Mouse (Mus musculus) adrenal gland, adult 8-10 months (tissue): ENCODE measurements at regions not wholly inside any gene's neighbourhood (a gene's known extent, or its start where the extent isn't known, plus 50 kb on each side); places are given as distances from the start of the nearest gene placed in this dataset.
A peak's percentile ranks its signal among the peaks of the same experiment; 100 is the strongest.

Source experiments
- DNase-seq: peaks from one replicate; pipeline ENCODE4 v3.0.0; 2022

- DNase-seq: no peak
Measured at GRCm38 (mm10) chr2:9691906-9692305, 189.1 kb upstream of the 4930412O13Rik start.

- DNase-seq: no peak
Measured at GRCm38 (mm10) chr2:9693351-9693750, 187.7 kb upstream of the 4930412O13Rik start.

GRCm38 (mm10) chr2:9694178-9694577 is 186.9 kb upstream of the 4930412O13Rik start:
- DNase-seq: no peak

GRCm38 (mm10) chr2:9697591-9698345 is 183.3 kb upstream of the 4930412O13Rik start:
- no peak for DNase-seq

- DNase-seq: no peak
Measured at GRCm38 (mm10) chr2:9704266-9704665, 176.8 kb upstream of the 4930412O13Rik start.

- DNase-seq: peak; percentile 67
Measured at GRCm38 (mm10) chr2:9709466-9709865, 171.6 kb upstream of the 4930412O13Rik start.

- no peak for DNase-seq
Measured at GRCm38 (mm10) chr2:9717904-9718303, 163.1 kb upstream of the 4930412O13Rik start.

- DNase-seq: no peak
Measured at GRCm38 (mm10) chr2:9733243-9733642, 147.8 kb upstream of the 4930412O13Rik start.

GRCm38 (mm10) chr2:9744181-9744580 is 136.9 kb upstream of the 4930412O13Rik start:
- peak; percentile 56 for DNase-seq

- DNase-seq: peak; percentile 32
Measured at GRCm38 (mm10) chr2:9749829-9750788, 130.9 kb upstream of the 4930412O13Rik start.

GRCm38 (mm10) chr2:9753691-9754090 is 127.4 kb upstream of the 4930412O13Rik start:
- DNase-seq: no peak

- no peak for DNase-seq
Measured at GRCm38 (mm10) chr2:9754153-9754552, 126.9 kb upstream of the 4930412O13Rik start.

- DNase-seq: no peak
Measured at GRCm38 (mm10) chr2:9757770-9758420, 123.2 kb upstream of the 4930412O13Rik start.

GRCm38 (mm10) chr2:9758983-9759382 is 122.1 kb upstream of the 4930412O13Rik start:
- no peak for DNase-seq

- DNase-seq: no peak
Measured at GRCm38 (mm10) chr2:9759389-9760104, 121.5 kb upstream of the 4930412O13Rik start.

- no peak for DNase-seq
Measured at GRCm38 (mm10) chr2:9780159-9780558, 100.9 kb upstream of the 4930412O13Rik start.

GRCm38 (mm10) chr2:9782698-9783097 is 98.4 kb upstream of the 4930412O13Rik start:
- no peak for DNase-seq

- DNase-seq: no peak
Measured at GRCm38 (mm10) chr2:9791970-9792369, 89.1 kb upstream of the 4930412O13Rik start.

GRCm38 (mm10) chr2:9792381-9792780 is 88.7 kb upstream of the 4930412O13Rik start:
- no peak for DNase-seq

GRCm38 (mm10) chr2:9795401-9795800 is 85.7 kb upstream of the 4930412O13Rik start:
- DNase-seq: no peak

- DNase-seq: no peak
Measured at GRCm38 (mm10) chr2:9801484-9801883, 79.6 kb upstream of the 4930412O13Rik start.

GRCm38 (mm10) chr2:9804306-9804705 is 76.7 kb upstream of the 4930412O13Rik start:
- no peak for DNase-seq
